Mouse (Mus musculus): ENCODE measurements around the gene Rpia.

The Rpia gene

DNA sequence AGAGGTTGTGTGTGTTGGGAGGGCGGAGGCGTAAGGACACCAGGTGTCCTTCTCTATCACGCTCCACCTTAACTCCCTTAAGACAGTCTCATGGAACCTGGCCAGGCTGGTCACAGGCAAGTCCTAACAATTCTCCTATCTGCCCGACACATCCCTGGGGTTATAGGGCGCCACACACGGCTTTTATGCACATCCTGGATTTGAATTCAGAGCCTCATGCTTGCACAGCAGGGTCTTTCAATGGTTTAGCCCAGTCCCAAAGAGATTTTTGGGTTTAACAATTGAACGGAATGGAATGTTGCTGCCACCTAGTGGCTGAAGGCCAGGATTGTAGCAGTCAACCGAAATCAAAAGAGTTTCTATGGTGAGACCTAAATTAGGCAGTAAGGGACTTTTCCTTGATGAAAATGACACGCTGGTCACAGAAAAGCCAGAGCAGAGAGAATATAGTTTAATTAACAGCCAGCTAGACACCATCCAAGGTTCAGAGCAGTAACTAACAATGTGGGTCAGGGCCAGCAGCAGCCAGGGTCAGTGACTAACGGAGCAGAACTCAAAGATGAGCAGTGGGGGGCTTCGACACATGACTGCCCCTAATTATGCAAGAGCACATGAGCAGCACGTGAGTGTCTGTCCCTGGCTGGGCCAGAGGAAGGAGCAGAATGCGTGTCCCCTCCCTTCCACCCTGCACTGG, 13.9 kb upstream of the Rpia start:
- in situ Hi-C loops (cut with MboI; ENCODE audit: low sequenced_read_pairs): loop anchor here (10.0 kb wide), 1 partner anchor 319 kb away; no protein-coding TSS in a partner anchor

GRCm38 (mm10) chr6:70805267-70805666, 13.2 kb upstream of the Rpia start:
- in situ Hi-C loops (cut with MboI; ENCODE audit: low sequenced_read_pairs): loop anchor here (10.0 kb wide), 1 partner anchor 320 kb away; no protein-coding TSS in a partner anchor

DNA sequence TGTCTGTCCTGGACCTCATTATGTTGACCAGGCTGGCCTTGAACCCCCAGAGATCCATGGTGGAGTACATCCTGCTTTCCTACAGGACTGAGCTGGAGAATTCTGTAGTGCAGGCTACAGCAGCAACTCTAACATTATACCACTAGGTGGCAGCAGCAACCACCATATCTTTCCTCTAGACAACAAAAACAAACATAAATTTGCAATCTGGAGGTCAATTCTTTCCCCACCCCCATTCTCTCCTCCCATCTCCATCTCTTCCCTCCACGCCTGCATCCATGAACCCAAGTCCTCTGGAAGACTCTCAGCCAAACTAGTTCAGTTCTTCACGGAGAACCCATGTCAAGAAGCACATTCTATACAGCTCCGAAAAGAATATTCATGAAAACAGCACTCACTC, 12.6 kb upstream of the Rpia start:
- in situ Hi-C loops (cut with MboI; ENCODE audit: low sequenced_read_pairs): loop anchor here (10.0 kb wide), 1 partner anchor 320 kb away; no protein-coding TSS in a partner anchor

DNA sequence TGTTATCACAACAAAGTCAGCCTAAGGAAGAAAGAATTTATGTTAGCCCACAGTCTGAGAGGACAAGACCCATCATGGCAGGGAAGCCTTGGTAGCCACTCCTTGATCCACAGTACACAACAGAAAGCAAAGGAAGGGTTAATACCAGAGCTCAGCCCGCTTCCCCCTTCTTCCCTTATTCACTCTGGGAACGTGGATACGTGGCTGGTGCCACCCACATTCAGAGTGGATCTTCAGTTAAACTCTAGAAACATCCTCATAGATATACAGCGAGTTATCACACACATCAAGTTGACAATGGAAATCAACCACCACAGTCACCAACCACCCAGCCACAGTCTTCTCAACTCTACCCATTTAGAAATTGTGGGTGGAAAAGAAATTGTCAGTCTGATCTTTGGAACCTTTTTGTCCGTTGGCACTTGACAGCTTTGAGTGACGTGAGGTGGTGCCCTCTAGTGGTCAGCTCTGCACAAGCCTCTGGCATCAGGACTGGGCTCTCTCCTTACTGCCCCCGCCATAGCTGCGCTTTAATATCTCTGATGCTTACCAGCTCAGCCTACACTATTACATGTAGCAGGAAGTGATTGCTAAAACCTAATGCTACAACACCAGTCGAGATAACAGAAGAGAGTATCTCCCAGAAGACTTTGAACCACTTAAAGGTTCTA, 5.7 kb upstream of the Rpia start:
- in situ Hi-C loops (cut with MboI; ENCODE audit: low sequenced_read_pairs): no loop called here

DNA sequence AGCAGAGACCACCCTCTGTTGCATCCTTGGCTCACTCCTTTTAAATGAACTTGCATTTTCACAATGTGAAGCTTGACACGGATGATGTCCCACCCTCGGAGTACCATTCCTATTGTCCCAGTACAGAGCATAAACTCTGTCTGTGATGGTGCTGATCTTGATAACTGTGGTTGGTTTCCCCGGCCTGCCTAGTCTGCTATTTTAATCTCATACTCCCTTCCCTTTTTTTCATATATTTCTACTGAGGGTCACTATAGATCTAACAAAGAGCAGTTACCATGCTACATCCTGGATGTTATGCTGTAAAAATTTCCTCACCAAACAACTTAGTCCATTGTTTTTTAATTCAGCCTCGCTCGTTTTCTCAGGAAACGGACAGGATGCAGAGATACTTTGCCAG, 4.9 kb upstream of the Rpia start:
- in situ Hi-C loops (cut with MboI; ENCODE audit: low sequenced_read_pairs): no loop called here

- in situ Hi-C loops (cut with MboI; ENCODE audit: low sequenced_read_pairs): no loop called here
These were observed 612 bp upstream of the Rpia start for GRCm38 (mm10) chr6:70792644-70793043.

DNA sequence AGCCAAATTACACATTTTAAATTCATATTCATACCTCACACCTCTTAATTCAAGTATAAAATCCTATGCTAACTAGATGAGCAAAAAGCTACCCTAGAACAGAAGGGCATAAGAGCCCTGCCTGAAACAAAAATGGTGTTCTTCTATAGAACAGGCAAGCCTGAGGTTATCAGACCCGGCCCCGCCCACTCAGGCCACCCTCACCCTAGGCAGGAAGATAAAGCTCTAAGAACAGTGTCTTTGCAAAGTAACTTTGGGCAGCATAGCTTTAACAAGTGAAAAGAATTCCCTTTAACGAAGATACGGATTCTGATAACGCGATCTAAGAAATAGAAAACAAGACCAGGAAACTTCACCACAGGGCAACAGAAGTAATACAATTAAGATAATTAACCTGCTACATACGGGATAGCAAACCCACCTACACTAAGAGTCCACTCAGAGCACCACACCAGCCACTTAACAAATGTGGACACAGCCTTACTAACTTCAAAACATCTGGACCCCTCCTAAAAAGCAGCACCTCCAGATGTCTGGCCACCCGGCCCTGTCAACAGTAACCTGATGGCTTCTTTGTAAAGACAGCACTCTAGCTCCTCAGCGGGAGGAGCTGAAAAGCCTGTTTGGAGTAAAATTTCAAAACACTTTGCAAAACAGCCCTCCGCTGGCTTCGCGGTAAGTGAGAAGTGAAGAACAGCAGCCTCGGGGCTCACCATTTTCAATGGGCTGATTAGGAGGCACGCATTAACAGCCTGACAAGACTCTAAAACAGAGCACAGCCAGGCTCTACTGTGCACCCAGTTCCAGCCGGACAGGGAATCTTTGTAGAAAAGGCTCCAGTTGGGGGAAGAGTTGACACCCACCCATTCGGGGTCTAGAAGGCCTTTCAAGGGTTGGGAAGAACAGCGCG, 925 bp downstream of the Rpia start:
- in situ Hi-C loops (cut with MboI; ENCODE audit: low sequenced_read_pairs): no loop called here

- in situ Hi-C loops (cut with MboI; ENCODE audit: low sequenced_read_pairs): no loop called here
These were observed 1.9 kb downstream of the Rpia start for GRCm38 (mm10) chr6:70790034-70790650.

DNA sequence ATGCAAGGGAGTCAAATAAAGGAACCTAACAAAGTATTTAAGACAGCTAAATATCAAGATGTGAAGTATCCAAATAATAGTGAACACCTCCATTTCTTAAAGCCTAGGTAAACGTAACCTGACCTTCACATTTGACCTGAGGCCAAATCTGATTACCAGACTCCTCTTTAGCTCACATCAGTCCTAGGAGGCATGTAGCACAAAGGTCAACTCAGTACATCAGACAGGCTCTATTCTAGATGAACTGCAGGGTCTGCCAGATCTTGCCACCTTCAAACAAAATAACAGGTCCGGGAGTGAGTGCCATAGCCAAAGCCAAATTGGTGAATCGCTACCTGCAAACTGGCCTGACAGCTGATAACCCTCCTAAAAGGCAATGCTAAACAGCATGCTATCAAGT, 2.9 kb downstream of the Rpia start:
- in situ Hi-C loops (cut with MboI; ENCODE audit: low sequenced_read_pairs): no loop called here

DNA sequence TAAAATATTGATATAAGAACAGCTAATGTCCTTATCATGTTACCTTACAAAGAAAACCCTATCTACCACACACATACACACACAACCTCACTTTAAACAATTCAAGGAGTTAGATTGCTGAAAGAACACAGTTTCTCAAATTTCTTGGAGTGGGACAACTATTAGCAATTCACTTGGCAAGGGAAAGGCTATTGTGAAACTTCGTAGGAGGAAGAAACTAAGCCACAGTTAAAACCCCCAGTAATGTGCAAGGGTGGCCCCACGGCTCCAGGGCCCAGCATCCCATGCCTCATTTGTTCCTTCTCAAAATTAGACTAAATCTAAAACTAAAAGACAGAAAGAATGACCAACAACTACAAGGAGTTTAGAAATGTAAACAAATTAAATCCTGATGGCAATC, 4.5 kb downstream of the Rpia start:
- in situ Hi-C loops (cut with MboI; ENCODE audit: low sequenced_read_pairs): no loop called here

GRCm38 (mm10) chr6:70785852-70786251, 6.2 kb downstream of the Rpia start:
- in situ Hi-C loops (cut with MboI; ENCODE audit: low sequenced_read_pairs): no loop called here

DNA sequence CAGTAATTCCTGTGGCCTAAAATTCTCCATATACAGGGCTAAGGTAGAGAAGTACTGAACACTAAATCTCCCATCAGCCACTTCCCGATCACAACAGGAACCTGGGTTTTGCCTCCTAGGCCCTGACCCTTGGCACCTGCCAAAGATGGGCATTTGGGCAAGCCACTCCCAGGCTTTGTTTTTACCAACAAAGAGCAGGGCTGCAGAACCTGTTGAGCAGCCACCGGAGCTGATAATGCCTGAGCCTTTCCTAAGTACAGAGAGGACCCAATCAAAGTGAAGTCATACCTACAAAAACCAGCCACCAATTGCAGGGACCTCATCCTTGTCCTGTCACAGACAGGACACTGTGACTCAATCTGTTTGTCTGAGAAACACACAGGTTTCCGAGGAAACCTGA, 7.2 kb downstream of the Rpia start:
- in situ Hi-C loops (cut with MboI; ENCODE audit: low sequenced_read_pairs): no loop called here

GRCm38 (mm10) chr6:70781336-70781735, 10.7 kb downstream of the Rpia start:
- in situ Hi-C loops (cut with MboI; ENCODE audit: low sequenced_read_pairs): no loop called here

DNA sequence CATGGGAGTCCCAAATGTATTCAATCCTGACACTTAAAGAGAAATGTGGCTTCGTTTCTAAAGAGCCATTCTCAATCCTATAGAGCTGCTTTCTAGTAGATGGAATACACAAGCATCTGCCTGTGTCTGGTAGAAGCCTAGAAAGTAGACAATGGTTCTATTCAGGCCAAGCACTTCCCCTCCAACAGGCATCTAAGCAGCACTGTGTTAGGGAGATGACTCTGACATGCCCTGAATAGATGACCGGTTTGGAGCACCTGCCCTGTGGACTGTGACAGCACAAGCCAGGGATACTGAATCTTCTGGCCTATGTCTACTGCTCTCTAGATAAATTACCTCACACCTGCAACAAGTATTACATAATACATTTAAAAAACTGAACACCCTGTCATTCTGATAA, 17.7 kb downstream of the Rpia start:
- in situ Hi-C loops (cut with MboI; ENCODE audit: low sequenced_read_pairs): loop anchor here (25.0 kb wide), 2 partner anchors 1862 to 2012 kb away; no protein-coding TSS in a partner anchor

DNA sequence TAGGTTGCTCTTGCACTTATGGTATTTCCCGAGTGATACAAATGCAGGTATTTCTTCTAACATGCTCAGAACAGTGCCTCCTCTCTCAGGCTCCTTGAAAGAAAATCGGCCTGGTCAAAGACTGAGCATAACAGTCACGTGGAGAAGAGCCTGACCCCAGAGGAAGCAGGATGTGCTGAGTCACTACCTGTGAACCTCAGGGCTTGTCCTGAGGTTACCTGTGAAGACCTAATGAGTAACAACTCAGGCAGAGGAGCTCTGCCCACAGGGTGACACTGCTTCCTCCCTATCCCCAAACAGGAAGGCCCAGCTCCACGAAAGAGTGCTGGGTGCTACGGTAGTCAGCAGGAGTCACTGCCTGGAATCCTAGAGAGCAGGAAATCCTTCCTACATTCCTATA, 18.3 kb downstream of the Rpia start:
- in situ Hi-C loops (cut with MboI; ENCODE audit: low sequenced_read_pairs): loop anchor here (25.0 kb wide), 2 partner anchors 1861 to 2011 kb away; no protein-coding TSS in a partner anchor

GRCm38 (mm10) chr6:70768769-70769168, 23.3 kb downstream of the Rpia start:
- in situ Hi-C loops (cut with MboI; ENCODE audit: low sequenced_read_pairs): loop anchor here (25.0 kb wide), 2 partner anchors 1856 to 2006 kb away; no protein-coding TSS in a partner anchor

DNA sequence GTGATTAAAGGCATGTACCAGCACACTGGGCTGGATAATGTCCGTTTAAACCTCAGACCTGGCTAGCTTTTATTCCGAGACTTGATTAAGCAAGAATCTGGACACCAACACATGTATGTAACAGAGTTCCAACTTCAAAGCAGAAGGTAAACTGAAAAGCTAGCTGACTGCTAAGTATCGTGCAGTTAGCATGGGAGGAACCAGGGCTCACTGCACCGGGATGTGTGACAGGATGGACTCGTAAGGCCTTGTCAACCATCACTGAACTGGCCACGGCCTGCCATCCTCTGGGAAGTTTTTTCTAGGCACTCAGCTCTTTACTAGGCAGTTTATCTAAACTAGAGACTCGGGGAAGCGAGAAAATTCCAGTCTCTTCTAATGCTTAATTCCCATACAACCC, 27.0 kb downstream of the Rpia start:
- in situ Hi-C loops (cut with MboI; ENCODE audit: low sequenced_read_pairs): loop anchor here (25.0 kb wide), 2 partner anchors 1853 to 2003 kb away; no protein-coding TSS in a partner anchor

DNA sequence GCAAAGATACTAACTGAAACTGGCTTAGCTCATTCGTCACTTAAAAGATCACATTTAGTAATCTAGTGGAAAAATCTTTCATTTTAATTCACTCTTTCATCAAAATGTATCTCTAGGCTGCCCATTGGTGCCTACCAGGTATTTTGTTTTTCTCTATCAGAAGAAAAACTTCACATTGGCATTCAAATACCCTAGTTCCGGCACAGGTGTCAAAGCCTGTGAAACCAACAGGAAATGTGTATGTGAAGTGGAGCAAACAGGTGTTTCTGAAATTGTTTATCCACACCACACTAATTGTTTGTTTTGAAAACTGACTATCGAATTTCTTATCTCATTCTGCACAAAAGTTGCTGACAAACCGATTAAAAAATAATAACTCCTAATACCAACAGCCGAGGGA, 27.5 kb downstream of the Rpia start:
- in situ Hi-C loops (cut with MboI; ENCODE audit: low sequenced_read_pairs): loop anchor here (25.0 kb wide), 2 partner anchors 1852 to 2002 kb away; no protein-coding TSS in a partner anchor

DNA sequence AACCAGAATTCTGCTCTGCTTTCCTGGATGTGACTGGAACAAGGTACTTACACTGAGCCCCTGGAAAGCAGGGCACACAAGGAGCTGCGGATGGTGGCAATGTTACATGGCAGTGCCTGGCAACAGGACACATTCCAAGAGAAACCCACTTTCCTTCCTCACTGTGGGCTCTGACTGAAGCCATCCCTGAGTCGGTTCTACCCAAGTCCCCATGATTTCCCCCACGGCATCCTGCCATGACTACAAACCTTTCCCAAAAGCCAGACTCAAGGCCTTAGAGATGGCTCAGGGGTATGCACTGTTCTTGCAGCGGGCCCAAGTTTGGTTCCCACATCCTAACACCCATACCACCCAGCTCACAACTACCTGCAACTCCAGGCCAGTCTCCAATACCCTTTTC, 28.2 kb downstream of the Rpia start:
- in situ Hi-C loops (cut with MboI; ENCODE audit: low sequenced_read_pairs): loop anchor here (25.0 kb wide), 2 partner anchors 1852 to 2002 kb away; no protein-coding TSS in a partner anchor

GRCm38 (mm10) chr6:70762659-70763058, 29.4 kb downstream of the Rpia start:
- in situ Hi-C loops (cut with MboI; ENCODE audit: low sequenced_read_pairs): loop anchor here (25.0 kb wide), 2 partner anchors 1850 to 2000 kb away; no protein-coding TSS in a partner anchor
